Mouse (Mus musculus) erythroblast, adult 5-6 weeks (primary cell): ENCODE data around the gene Napa. TPM values are rescaled to one million over a fixed set of nuclear protein-coding genes. Genes with fewer than 3 reads are reported as not detected.

ENCODE experiments used
- ATAC-seq: replicated peaks from 2 replicates; pipeline ENCODE4 v1.8.0; 2016; ENCODE audit warnings: moderate number of reproducible peaks, mild to moderate bottlenecking, moderate TSS enrichment, inconsistent platforms; ENCODE audit not compliant: poor library complexity, low FRiP score, severe bottlenecking
- total RNA-seq, 2 experiments: library from RNA; stranded (forward) in 1 of 2; stranded (reverse) in 1 of 2; fragments of 150-400 nt in 1 of 2; fragments of 200-764, 138-1000 nt in 1 of 2; gene quantifications; 2 replicates each; pipeline versions ENCODE4 v1.2.3 to v1.2.4; 2015 to 2017; ENCODE audit warnings: low replicate concordance in 2 of 2

The Napa gene
- total RNA-seq (2015; ENCODE audit: low replicate concordance) (106 and 149 TPM in 2 replicates), total RNA-seq (2017; ENCODE audit: low replicate concordance) (82.2 and 96.3 TPM in 2 replicates)

DNA sequence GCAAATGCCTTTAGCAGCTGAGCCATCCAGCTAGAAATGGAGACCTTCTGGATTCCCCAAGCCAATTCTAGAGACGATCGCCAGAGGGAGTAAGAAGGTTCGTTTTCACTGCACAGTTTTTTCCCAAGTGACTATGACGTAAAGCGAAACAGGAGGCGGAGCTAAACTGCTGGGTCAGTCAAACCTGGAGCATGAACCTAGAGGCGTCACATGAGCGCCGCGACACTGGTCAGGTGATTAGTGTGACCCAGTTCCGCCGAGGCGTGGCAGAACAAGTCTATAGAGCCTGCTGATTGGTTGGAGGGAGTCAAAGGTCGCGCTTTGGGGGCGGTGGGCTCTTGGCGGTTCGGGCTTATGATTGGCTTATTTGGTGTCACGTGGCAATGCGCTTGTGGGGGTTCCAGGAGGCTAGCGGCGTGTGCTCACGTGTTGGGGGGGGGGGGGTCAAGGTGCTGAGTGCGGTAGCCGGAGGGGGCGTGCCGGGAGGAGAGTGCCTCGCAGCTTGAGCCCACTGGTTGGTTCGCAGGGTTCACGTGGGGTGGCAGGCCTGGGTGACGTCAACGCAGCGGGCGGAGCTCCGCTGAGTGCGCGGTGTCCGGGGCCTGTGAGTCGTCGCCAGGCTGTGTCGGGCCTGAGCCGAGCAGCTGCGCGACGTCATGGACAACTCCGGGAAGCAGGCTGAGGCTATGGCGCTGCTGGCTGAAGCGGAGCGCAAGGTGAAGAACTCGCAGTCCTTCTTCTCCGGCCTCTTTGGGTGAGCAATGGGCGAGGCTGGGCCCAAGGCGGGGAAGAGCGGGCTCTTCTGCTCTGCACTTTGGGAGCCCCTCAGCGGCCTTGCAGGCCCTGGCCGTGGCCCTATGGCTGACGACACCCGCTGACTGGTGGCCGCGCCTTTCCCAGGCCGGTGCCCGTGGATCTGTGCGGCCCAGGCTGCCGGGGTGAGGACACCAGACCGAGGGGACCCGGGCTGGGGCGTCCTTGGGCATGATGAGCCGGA is at the start of gene Napa:
Gene Napa, plus strand, starts transcription at position 438 of the 997 bp plus-strand sequence.
- peak; percentile 87 for ATAC-seq

DNA sequence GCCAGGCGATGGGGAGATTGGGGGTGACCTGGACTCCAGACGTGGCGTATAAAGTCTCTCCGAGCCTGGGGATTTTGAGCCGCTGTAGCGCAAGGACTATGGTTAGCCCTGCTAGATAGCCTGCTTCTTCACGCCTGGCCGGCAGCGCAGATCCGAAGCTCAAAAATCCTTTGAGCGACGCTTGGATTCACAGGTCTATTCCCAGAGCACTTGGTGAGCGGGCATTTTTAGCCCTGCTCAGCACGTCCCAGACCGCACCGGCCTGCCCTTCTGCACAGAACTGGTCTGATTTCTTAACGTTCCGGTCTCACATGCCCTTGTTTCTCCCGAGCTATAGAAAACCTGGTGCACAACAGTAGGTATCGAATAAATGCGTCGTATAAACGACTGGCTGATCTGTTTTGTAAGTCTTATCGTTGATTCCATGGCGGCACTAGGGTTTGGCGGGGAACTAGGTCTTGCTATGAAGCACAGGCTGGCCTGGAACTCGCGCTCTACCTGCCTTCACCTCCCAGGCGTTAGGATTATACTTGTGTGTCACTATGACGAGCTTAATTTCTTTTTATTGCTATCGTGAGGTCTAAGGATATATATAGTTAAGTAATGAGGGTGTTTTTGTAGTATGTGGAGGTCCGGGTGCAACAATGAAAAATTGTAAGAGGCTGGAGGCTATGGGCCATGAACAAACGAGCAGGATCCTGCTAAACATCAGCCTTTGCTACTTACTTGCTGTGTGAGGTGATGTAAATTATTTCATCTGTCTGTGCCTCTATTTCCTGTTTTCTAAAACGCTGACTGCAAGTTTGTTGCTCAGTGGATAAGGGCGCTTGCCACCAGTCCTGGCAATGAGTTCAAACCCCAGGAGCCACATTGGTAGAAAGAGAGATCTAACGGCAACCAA is 49.3 kb upstream of the Napa start:
- ATAC-seq, result peak; percentile 13

DNA sequence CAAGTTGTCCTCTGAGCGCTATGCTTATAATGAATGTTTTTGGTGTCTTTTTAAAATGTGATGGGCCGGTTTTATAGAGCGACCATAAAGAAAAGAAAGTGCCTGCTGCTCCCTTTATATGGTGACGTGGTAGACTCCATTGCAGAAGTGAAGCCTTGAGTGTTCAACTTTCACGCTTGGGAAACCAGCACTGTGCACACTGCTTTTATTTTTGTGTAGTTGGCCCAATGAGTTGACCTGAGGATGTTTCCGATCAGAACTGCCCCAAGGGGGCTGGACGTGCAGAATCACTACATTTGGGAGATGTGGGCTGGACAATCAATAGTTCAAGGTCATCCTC is 48.7 kb upstream of the Napa start:
- ATAC-seq, result no peak

DNA sequence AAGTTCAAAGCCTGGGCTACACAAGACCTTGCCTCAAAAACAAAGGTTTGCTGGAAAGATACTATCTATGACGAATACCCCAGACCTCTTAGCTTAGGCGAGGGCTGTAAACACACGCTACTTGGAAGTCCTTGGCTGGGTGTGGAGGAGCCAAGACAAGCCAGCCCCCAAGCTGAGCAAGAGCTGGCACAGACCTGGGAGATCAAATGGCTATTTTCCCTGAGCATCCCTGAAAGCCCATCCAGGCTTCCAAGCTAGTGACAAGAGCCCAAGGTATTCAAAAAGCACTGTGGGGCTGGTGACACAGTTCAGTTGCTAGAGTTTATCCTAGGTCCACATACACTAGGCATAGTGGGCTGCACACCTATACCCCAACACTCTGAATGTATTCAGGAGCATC is 47.7 kb upstream of the Napa start:
- no peak for ATAC-seq

DNA sequence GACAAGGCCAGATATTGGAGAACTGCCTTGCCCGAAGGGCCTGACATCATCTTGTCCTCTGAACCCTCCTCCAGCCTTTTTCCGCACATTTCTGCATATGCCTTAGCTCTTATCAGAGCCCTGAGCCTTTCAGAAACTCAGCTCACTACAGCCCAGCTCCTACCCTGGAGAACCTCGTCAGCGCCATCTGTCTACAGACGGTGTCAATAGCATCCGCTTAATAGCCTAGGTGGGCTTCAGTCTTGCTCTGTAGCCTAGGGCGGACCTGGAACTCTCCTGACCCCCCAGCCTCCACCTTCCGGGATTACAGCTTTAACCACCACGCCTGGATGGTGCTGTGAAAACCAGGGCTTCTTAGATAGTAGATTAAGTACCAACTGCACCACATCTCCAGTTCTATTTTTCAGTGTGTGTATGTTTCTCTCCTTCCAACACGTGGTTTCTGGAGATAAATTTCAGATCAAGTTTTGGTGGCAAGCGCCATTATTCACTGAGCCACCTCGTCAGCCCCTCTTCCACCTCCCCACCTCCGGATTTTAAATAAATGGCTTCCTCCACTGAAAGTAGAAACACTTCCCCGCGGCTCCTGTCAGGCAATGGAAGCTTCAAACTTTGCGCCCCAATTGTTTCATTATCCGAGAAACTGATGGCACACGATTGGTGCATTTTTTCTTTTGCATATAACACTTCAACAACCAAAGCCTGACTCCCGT is 46.2 kb upstream of the Napa start:
- ATAC-seq, result peak; percentile 60

DNA sequence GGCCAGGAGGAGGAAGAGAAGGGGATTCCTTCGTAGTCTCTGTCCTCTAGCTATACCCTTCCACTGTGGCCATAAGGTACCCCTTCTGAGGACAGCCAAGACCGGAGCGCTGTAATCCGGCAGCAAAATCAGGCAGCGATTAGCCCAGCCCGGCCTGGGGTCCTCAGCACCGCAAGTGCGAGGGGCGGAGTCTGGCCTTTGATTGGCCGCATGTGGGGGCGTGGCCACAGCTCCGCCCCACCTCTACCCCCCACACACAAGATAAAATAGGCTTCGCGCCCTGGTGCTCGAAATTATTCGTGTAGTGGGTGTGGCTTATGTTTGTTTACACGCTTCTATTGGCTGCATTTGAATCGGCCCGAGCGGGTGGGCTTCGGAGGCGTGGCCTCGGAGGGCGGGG is 45.6 kb upstream of the Napa start:
- ATAC-seq, result peak; percentile 76

DNA sequence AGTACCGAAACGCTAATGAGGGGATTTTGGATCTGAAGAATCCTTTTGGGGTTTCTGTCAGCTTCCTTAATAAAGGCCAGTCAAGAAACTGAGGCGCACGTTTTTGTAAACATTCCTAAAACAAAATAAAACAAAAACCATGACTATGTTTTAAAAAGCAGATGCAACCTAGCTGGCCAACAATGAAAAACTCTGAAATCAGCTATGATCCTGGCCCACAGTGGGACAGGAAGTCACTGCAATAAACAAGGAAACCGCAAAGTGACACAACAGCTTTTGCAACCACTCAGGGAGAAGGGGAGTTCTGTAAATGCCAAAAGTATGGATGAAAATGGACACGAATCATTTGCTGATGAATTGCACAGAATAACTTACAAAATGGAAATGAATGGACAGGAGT is 45.2 kb upstream of the Napa start:
- ATAC-seq, result no peak

DNA sequence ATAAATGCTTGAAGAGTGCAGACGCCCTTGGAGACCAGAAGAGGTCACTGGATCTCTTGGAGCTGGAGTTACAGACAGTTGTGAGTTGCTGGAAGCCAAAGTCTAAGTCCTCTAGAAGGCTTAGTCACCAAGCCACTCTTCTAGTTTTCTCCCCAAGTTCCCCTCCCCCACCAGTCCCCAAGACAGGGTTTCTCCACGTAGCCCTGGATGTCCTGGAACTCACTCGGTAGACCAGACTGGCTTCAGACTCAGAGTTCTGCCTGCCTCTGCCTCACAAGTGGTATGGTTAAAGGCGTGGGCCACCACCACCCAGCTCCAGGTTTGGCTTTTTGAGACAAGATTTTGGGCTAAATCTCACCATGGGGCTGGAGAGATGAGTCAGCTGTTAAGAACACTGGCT is 43.3 kb upstream of the Napa start:
- ATAC-seq, result no peak

DNA sequence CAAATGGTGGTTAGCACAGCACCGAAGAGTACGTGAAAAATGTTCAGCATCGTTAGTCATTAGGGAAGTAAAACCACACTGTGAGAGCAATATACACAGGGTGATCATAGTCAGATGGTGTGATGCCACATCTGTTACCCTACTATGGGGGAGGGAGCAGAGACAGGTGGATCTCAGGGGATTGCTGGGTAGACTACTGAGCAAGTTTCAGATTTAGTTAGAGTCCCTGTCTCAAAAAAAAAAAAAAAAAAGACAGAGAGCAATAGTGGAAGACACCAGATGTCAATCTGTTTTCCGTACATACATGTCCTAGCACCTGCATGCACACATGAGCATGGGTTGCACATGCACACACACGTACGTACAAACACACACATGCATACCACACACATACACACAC is 42.6 kb upstream of the Napa start:
- ATAC-seq, result no peak

DNA sequence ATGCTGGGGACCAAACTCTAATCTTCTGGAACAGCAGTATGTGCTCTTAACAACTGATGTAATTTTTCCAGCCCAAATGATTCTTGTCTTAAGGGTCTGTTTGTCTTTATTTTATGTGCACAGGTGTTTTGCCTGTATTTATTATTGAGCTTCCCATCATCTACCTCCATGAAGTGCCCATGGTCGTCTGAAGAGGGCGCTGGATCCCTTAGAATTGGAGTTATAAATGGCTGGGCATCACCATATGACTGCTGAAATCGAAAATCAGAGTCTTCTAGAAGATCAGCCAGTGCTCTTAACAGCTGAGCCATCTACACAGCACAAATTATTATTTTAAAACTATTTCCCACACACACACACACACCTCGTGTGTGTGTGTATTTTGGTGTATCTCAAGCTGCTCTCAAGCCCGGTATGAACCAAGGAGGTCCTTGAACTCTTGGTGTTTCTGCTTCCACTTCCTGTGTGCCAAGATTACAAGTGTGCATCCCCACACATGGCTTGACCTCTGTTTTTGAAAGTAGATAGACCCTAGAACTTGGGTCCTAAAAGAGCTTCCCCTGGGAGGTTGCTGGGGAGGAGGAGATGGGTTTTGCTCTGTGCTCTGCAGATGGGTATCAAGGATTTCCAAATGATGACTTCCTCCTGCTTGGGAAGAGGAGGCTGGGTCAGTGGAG is 41.7 kb upstream of the Napa start:
- ATAC-seq, result no peak

DNA sequence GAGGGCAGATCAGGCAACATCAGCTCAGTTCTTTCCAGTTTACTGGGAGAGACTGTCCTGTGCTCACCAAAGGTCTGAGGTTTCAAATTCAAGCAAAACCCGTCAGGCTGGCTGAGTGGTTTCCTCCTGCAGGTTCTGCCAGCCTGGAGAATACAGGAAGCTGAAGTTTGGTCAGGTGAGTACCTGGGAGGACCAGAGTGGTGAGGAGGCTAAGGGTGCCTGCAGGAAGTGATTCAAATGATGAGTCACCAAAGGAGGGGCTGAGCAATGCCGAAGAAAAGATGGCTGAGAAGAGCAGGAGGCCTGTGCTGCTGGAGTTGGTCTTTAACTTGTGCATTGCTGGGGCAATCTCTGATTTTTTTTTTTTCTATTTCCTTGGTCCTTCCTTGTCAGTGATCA is 41.1 kb upstream of the Napa start:
- no peak for ATAC-seq

DNA sequence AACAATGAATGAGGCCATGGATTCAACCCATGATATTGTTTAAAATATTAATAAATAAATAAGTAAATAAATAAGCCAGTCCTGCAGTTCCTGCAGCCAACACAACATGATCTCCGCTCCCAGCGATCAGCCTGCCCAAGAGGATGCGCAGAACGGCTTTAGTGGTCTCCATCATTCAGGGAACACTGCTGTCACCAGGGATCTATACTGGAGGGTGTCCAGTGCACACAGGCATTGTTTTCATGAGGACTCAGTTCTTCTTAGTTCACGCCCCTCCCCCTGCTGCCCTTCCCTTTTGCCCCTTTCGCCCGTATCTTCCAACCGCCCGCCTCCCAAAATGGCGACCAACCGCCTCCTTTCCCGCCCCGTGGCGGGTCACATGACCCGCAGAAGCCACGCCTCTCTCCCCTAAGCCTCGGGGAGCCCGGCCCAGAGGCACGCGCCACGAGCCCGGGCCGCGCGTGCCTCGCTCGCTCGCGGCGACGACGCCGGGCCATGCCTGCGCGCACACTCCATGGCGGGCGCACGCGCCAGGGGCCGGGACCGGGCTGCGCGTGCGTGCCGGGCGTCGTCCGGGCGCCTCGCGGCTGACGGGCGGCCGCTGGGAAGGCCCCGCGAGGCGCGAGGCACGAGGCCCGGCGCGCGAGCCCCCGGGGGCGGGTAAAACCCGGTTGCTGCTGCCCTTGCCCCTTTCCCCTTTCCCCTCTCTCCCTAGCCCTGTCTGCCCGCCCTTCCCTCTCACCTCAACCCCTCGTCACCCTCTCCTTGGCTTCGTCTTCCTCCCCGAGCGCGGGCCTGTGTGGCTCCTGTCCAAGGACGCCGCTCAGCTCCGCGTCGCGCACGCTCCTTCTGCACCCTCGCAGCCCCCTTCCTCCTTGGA is 36.8 kb upstream of the Napa start, which contains the start of gene Zfp541:
Gene Zfp541, plus strand, starts transcription at position 596 of the 880 bp plus-strand sequence.
- no peak for ATAC-seq

DNA sequence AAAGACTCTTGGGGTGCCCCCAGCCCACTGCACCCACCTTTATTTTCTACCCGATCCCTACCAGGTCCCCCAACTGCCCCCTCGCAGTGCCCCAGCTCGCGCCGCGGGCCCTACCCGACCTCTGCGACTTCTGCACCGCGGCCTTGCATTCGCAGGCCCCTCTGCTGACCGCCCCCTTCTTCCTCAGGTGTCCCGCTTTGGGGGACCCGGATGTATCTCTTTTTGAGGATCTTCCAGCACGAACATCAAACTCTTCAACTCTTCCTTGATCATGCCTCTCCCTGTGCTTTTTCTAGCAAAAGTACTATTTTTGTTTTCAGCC is 36.2 kb upstream of the Napa start:
- no peak for ATAC-seq

DNA sequence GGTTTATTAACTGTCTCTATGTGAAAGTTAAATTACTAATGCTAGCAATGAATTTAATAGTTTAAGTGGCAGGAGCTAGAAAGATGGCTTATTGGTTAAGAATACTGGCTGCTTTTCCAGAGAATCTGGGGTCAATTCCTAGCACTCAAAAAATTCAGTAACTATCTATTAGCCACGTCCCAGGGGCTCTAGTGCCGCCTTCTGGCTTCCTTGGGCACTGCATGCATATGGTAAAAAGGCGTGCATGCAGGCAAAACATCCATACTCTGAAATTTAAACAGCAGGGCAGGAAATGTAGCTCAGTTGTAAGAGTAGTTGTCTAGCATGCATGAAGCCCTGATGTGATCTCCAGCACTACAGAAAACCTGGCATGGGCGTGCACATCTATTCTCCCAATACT is 34.8 kb upstream of the Napa start:
- ATAC-seq, result peak; percentile 66; the same call in 1 of the 2 replicates

DNA sequence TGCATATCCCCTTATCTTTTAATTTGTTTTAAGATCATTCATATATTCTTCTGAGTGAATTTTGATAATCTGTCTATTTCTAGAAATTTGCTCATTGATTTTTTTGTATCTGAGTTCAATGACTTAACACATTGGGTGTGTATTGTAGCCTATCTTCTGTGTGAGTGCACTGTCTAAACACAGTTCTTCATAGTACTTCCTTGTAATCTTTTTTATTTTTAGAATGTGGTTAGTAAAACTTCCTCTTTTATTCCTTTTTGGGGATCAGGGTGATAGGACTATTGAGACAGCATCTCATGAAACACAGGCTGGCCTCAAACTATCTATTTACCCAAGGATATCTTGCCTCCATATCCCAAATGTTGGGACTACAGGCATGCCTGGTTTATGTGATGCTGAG is 27.4 kb upstream of the Napa start:
- no peak for ATAC-seq

DNA sequence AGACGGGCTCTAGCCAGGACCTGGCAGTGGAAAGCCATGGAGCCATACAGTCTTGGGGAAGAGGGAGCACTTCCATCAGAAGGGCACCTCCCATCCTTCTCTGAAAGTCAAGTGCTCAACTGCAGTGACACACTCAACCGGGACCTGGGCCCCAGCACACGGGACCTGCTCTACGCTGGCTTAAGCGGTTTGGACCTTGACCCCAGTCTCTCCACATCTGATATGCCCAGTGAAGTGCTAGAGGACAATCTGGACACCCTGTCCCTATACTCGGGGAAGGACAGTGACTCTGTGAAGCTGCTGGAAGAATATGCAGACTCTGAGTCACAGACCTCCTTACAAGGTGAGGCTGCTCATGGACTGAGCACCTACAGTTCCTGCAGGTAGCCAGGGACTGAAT is 26.4 kb upstream of the Napa start:
- ATAC-seq, result no peak

DNA sequence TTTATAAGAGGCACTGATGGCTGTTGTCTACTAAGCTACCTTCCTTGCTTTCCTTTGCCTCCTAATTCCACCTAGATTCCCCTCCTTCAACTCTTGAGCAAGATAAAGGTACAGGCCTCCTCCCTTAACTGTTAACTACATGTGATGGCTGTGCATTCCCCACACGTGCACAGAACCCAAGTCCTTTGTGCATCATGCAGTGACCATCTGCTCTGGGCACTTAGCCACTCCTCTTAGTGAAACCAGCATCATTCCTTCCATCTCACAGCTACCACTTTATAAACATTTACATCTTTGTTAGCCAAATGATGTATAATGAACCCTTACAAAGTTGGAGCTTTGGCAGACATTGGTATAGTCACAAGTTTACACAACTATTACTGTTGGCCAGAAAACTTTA is 18.3 kb upstream of the Napa start:
- no peak for ATAC-seq

DNA sequence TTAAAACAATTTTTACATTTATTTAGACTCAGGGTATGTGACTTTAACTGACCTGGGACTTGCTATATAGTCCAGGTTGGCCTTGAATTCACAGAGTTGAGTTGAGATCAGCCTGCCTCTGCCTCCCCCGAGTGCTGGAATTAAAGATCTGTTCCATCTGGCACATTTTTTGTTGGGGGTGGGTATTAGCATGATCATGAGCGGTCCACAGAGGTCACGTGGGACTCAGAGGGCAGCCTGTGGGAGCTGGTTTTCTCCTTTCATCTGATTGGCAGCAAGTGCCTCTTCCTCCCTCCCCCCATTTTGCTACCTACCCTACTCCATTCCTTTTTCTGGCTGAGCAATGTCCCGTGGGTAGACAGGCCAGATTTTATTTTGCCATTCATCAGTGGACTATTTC is 17.7 kb upstream of the Napa start:
- ATAC-seq, result no peak

DNA sequence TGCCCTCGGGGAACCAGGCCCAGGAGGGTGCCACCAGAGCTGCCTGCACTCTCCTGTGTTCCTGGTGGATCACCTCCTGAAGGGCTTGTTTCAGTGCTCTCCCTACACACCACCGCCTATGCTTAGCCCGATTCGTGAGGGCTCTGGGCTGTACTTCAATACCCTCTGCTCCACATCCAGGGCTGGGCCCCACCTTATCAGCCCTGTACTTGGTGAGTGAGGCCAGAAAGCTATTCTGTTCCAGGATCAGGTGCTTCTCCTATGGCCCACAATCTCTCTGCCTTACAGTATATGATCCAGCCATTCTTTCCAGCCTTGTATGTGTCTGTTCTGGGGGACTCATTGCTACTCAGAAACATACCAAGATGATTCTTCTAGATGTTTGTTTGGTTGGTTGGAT is 14.9 kb upstream of the Napa start:
- ATAC-seq, result no peak
